Mouse (Mus musculus): ENCODE results near the gene Sfxn3. TPM values are rescaled to one million over a fixed set of nuclear protein-coding genes. Genes with fewer than 3 reads are reported as not detected.

Gene Sfxn3
- 88.4 TPM for polyA plus RNA-seq (2015; fragmentation: Illumina TruSeq; extraction: RNeasy Lipid Tissue Mini Kit (QIAGEN cat#74804); ENCODE audit: low read depth, low replicate concordance)

DNA sequence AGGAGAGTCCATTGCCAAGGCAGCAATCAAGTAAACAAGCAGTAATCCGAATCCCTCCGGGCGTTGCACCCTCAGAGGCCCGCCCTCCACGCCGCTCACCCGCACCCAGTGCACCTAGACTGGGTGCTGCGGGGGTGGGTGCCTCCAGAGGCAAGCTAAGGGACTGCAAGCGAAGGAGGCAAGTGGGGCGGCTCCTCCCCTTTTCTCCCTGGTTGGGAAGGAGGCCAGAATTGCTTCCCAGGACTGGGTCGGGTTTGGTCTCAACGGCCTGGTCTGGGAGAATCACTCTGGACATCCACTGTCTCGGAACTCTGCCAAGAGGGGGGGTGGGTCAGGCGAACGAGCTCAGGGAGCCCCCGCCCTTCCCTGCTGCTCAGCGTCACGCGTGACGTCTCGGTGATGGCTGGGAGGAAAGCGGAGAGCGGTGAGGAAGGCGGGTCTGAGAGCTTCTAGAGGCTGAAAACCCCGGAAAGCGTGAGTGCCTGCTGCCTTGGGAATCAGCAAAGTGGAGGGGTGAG, at the start of gene Sfxn3:
Gene Sfxn3 (plus strand): TSS at position 87 of the 518 bp plus-strand sequence.

DNA sequence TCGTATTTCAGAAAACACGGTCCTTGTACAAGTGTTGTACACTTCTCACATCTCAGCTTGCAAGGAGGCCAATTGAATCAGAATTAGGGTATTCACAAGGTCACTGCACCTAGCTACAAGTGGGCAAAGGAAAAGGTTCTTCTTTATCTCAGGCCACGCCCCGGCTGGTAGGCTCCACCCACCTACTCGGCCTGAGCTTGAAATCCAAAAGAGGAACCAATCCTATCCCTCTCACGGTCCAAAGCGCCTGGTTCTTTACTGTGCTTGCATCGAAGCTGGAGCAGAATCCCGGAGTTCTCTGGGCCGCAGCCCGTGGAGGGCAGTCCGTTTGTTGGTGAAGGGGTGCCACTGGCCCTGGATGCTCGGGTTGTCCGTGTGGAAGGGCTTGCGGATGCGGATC, 41.9 kb upstream of the Sfxn3 start, which contains the start of gene Twnk:
Gene Twnk (plus strand): TSS at position 220 of the 400 bp plus-strand sequence.

GRCm38 (mm10) chr19:45005957-45006712, 41.2 kb upstream of the Sfxn3 start, which contains the start of gene Mrpl43:
TSS of gene Mrpl43 (minus strand) at chr19:45006442.

GRCm38 (mm10) chr19:45014335-45014971, 32.9 kb upstream of the Sfxn3 start, which contains the start of gene Lzts2:
TSS of gene Lzts2 (plus strand) at chr19:45014414.

GRCm38 (mm10) chr19:45045651-45046050, 1.7 kb upstream of the Sfxn3 start, which contains the start of gene Pdzd7:
TSS of gene Pdzd7 (minus strand) at chr19:45045717.

GRCm38 (mm10) chr19:45074580-45075322, 27.4 kb downstream of the Sfxn3 start, which contains the start of gene Kazald1:
TSS of gene Kazald1 (plus strand) at chr19:45075241.

Other genes with a start within 250 kb of the Sfxn3 start
- gene Slf2, start 116.4 kb upstream of the Sfxn3 start, polyA plus RNA-seq (2015; fragmentation: Illumina TruSeq; extraction: RNeasy Lipid Tissue Mini Kit (QIAGEN cat#74804); ENCODE audit: low read depth, low replicate concordance), result 34.5 TPM
- gene Sema4g, start 58.4 kb upstream of the Sfxn3 start, polyA plus RNA-seq (2015; fragmentation: Illumina TruSeq; extraction: RNeasy Lipid Tissue Mini Kit (QIAGEN cat#74804); ENCODE audit: low read depth, low replicate concordance), result 17.9 TPM
- gene Twnk, start 41.8 kb upstream of the Sfxn3 start, polyA plus RNA-seq (2015; fragmentation: Illumina TruSeq; extraction: RNeasy Lipid Tissue Mini Kit (QIAGEN cat#74804); ENCODE audit: low read depth, low replicate concordance), result 8.7 TPM
- gene Mrpl43, start 41.1 kb upstream of the Sfxn3 start, polyA plus RNA-seq (2015; fragmentation: Illumina TruSeq; extraction: RNeasy Lipid Tissue Mini Kit (QIAGEN cat#74804); ENCODE audit: low read depth, low replicate concordance), result 60.1 TPM
- gene Lzts2, start 33.1 kb upstream of the Sfxn3 start, polyA plus RNA-seq (2015; fragmentation: Illumina TruSeq; extraction: RNeasy Lipid Tissue Mini Kit (QIAGEN cat#74804); ENCODE audit: low read depth, low replicate concordance), result 29.2 TPM
- 6.5 TPM for gene Pdzd7, start 1.8 kb upstream of the Sfxn3 start, polyA plus RNA-seq (2015; fragmentation: Illumina TruSeq; extraction: RNeasy Lipid Tissue Mini Kit (QIAGEN cat#74804); ENCODE audit: low read depth, low replicate concordance)
- gene Kazald1, start 27.7 kb downstream of the Sfxn3 start, polyA plus RNA-seq (2015; fragmentation: Illumina TruSeq; extraction: RNeasy Lipid Tissue Mini Kit (QIAGEN cat#74804); ENCODE audit: low read depth, low replicate concordance), result 10.6 TPM
- not detected for gene Tlx1, start 103.2 kb downstream of the Sfxn3 start, polyA plus RNA-seq (2015; fragmentation: Illumina TruSeq; extraction: RNeasy Lipid Tissue Mini Kit (QIAGEN cat#74804); ENCODE audit: low read depth, low replicate concordance)
- gene Lbx1, start 188.3 kb downstream of the Sfxn3 start, polyA plus RNA-seq (2015; fragmentation: Illumina TruSeq; extraction: RNeasy Lipid Tissue Mini Kit (QIAGEN cat#74804); ENCODE audit: low read depth, low replicate concordance), result not detected